Mouse (Mus musculus): ENCODE results near the gene Pdcd2l.

Gene Pdcd2l

GRCm38 (mm10) chr7:34196132-34197128 lies at the start of gene Pdcd2l:
TSS of gene Pdcd2l (minus strand) at chr7:34196661.
- DNase-seq (ENCODE audit: low spot score), result peak; percentile 96

GRCm38 (mm10) chr7:34242176-34242575 lies 45.7 kb upstream of the Pdcd2l start:
- peak; percentile 39 for DNase-seq (ENCODE audit: low spot score)

GRCm38 (mm10) chr7:34238086-34238485 lies 41.6 kb upstream of the Pdcd2l start:
- peak; percentile 40 for DNase-seq (ENCODE audit: low spot score)

GRCm38 (mm10) chr7:34235602-34236001 lies 39.1 kb upstream of the Pdcd2l start:
- DNase-seq (ENCODE audit: low spot score), result peak; percentile 36

- peak; percentile 36 for DNase-seq (ENCODE audit: low spot score)
Observed at GRCm38 (mm10) chr7:34234610-34235561, 38.4 kb upstream of the Pdcd2l start.

GRCm38 (mm10) chr7:34233909-34234609 lies 37.6 kb upstream of the Pdcd2l start:
- DNase-seq (ENCODE audit: low spot score), result peak; percentile 98

- DNase-seq (ENCODE audit: low spot score), result no peak
Observed at GRCm38 (mm10) chr7:34232785-34233725, 36.6 kb upstream of the Pdcd2l start.

- peak; percentile 82 for DNase-seq (ENCODE audit: low spot score)
Observed at GRCm38 (mm10) chr7:34230116-34230515, 33.7 kb upstream of the Pdcd2l start, which contains the start of gene Gpi1. TSS of gene Gpi1 (minus strand) at chr7:34230336.

GRCm38 (mm10) chr7:34229691-34230111 lies 33.2 kb upstream of the Pdcd2l start:
- DNase-seq (ENCODE audit: low spot score), result peak; percentile 62

- DNase-seq (ENCODE audit: low spot score), result no peak
Observed at GRCm38 (mm10) chr7:34229153-34229552, 32.7 kb upstream of the Pdcd2l start.

GRCm38 (mm10) chr7:34228641-34229040 lies 32.2 kb upstream of the Pdcd2l start:
- no peak for DNase-seq (ENCODE audit: low spot score)

- DNase-seq (ENCODE audit: low spot score), result no peak
Observed at GRCm38 (mm10) chr7:34226846-34227245, 30.4 kb upstream of the Pdcd2l start.

GRCm38 (mm10) chr7:34226086-34226485 lies 29.6 kb upstream of the Pdcd2l start:
- DNase-seq (ENCODE audit: low spot score), result no peak

- no peak for DNase-seq (ENCODE audit: low spot score)
Observed at GRCm38 (mm10) chr7:34224308-34224707, 27.8 kb upstream of the Pdcd2l start.

- DNase-seq (ENCODE audit: low spot score), result no peak
Observed at GRCm38 (mm10) chr7:34222340-34222739, 25.9 kb upstream of the Pdcd2l start.

GRCm38 (mm10) chr7:34221594-34222250 lies 25.3 kb upstream of the Pdcd2l start:
- DNase-seq (ENCODE audit: low spot score), result no peak

GRCm38 (mm10) chr7:34218496-34218895 lies 22.0 kb upstream of the Pdcd2l start:
- no peak for DNase-seq (ENCODE audit: low spot score)

GRCm38 (mm10) chr7:34216474-34216873 lies 20.0 kb upstream of the Pdcd2l start:
- DNase-seq (ENCODE audit: low spot score), result no peak

- DNase-seq (ENCODE audit: low spot score), result no peak
Observed at GRCm38 (mm10) chr7:34215481-34215880, 19.0 kb upstream of the Pdcd2l start.

- DNase-seq (ENCODE audit: low spot score), result no peak
Observed at GRCm38 (mm10) chr7:34214644-34215043, 18.2 kb upstream of the Pdcd2l start.
